Mouse (Mus musculus) kidney, adult 8-10 months (tissue): ENCODE measurements around the gene Gm16430.
"Not testable (repeated sequence)": the region's sequence is repeated elsewhere in the genome, so short reads cannot be mapped to it uniquely, and the experiment has no call there.

Experiments
- DNase-seq, 2 experiments: peaks; one replicate each; pipeline ENCODE4 v3.0.0; 2022

The Gm16430 gene

DNA sequence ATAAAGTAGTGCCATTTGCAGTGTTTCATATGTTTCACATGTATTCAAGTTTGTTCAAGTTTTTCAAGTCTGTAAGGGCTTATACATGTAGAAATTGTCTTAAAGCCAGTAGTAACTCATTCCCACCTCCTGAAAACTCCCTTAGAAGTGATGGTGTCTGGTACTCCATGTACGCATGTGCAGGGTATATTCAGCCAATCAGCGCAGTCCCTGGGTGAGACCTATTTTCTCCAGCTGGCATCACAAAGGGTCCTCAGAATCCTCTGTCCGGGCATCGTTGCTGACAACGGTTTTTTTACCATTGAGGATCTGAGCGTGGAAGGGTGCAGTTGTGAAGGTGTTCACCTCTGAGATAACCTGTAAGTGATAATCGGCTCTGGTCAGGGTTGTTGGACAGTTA lies at the start of gene Gm16430:
Gm16430 (plus strand) TSS at position 301 of the 400 bp plus-strand sequence.
- DNase-seq, result not testable (repeated sequence)
